Mouse (Mus musculus) liver, embryonic 15.5 days (tissue): ENCODE measurements around the gene Tor1a. TPM values are rescaled to one million over a fixed set of nuclear protein-coding genes. Genes with fewer than 3 reads are reported as not detected.

Source experiments
- ATAC-seq: fragments of 200-750 bp; cut with Nextera tagmentation; 2 replicates; pipeline ENCODE4 v1.8.0; 2017; ENCODE audit warnings: moderate number of reproducible peaks, mild to moderate bottlenecking, moderate library complexity; ENCODE audit not compliant: insufficient read depth
- H3K27ac ChIP-seq: fragments of 300-500 bp; sonication (generic); replicated peaks from 2 replicates; pipeline ENCODE4 v1.5.1; 2015; ENCODE audit warnings: mild to moderate bottlenecking, inconsistent platforms
- H3K27me3 ChIP-seq: fragments of 300-500 bp; sonication (generic); 2 replicates; pipeline ENCODE4 v1.6.1; 2015; ENCODE audit warnings: mild to moderate bottlenecking, inconsistent platforms
- H3K36me3 ChIP-seq: fragments of 300-500 bp; sonication (generic); replicated peaks from 2 replicates; pipeline ENCODE4 v1.6.1; 2015; ENCODE audit warnings: moderate library complexity, mild to moderate bottlenecking, inconsistent platforms
- H3K4me1 ChIP-seq: fragments of 300-500 bp; sonication (generic); replicated peaks from 2 replicates; pipeline ENCODE4 v1.6.1; 2015; ENCODE audit warnings: inconsistent platforms
- H3K4me2 ChIP-seq: fragments of 300-500 bp; sonication (generic); 2 replicates; pipeline ENCODE4 v1.6.1; 2015; ENCODE audit warnings: moderate library complexity, mild to moderate bottlenecking, inconsistent platforms
- H3K4me3 ChIP-seq: fragments of 300-500 bp; sonication (generic); replicated peaks from 2 replicates; pipeline ENCODE4 v1.5.1; 2015; ENCODE audit warnings: mild to moderate bottlenecking, inconsistent platforms
- H3K9ac ChIP-seq: fragments of 300-500 bp; sonication (generic); 2 replicates; pipeline ENCODE4 v1.6.1; 2015; ENCODE audit warnings: moderate library complexity, mild to moderate bottlenecking, inconsistent platforms
- H3K9me3 ChIP-seq: fragments of 300-500 bp; sonication (generic); replicated peaks from 2 replicates; pipeline ENCODE4 v1.6.1; 2016; ENCODE audit warnings: inconsistent platforms
- WGBS: fragments of 180-500 bp; shearing (Covaris S2); methylation state at CpG from one replicate; pipeline ENCODE4 v1.1.7; 2015; ENCODE audit warnings: mixed read lengths; ENCODE audit not compliant: insufficient replicate concordance; 5-methylcytosine and 5-hydroxymethylcytosine counted together
- polyA plus RNA-seq: library from polyadenylated mRNA; unstranded; fragments of >200 nt; fragmentation: Nextera tagmentation; extraction: Ambion mirVana; gene quantifications from 2 replicates; pipeline ENCODE4 v1.2.1, GENCODE M21; 2015

Tor1a gene
- polyA plus RNA-seq, 1 experiment from 2014 or later, result 38.9 TPM

DNA sequence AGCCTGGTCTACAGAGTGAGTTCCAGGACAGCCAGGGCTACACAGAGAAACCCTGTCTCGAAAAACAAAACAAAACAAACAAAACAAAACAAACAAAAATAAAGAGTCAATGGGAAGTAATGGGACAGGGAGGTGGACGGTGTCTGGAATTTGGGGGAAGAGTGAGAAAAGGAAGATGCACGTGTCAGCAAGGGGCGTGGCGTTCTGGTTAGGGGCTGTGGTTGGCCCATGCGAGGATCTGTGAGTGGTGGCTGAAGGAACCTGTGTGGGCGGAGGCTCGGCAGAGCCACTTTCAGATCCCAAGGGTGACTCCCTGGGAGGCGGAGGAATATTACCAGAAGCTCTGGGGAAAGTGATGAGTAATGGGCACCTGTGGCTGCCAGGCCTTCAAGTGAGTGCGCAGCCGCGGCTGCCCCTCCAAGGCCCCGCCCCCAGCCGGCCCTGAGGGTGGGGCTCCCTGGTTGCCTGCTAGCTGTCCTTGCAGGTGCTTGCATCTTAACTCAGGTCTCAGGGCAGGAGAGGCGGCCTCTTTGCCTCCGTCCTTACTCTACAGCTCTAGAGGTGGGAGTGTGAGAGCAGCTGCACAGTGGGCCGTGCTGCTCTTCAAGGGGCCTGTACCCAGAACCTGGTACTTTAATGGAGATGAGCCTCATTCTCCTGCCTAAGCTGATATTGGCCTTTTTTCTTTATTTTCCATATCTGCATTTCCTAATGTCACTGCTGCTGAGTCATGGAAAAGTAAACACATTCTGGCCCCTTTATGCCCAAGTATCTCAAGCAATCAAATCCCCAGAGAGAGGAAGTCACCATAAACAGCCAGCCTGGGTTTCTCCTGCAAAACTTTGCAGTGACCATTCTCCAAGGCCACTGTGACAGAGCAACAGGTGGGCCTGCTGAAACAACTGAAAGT, 17.6 kb upstream of the Tor1a start:
- WGBS, result 20% methylated on average over 17 of the region's 17 CpGs
- Histone ChIP-seq H3K9ac (no peak overlapping the region), H3K4me2 (peak overlapping the region; percentile 55), H3K9me3 (no peaks in the 10 kb centered on the region), H3K27ac (no peak overlapping the region), H3K36me3 (no peaks in the 10 kb centered on the region), H3K27me3 (no peaks in the 10 kb centered on the region), H3K4me1 (peaks cover 38% of the 10 kb centered on the region), H3K4me3 (peak overlapping the region; percentile 35)
- no peak for ATAC-seq

GRCm38 (mm10) chr2:30983024-30983423, 15.3 kb upstream of the Tor1a start:
- H3K4me3 ChIP-seq, result peak overlapping the region; percentile 93
- H3K36me3 ChIP-seq, result peaks cover 20% of the 10 kb centered on the region
- H3K9me3 ChIP-seq, result no peaks in the 10 kb centered on the region
- H3K27ac ChIP-seq, result no peak overlapping the region
- 0 out of 2 replicates have a peak overlapping the region, but pooled peaks have one; percentile 73 for H3K9ac ChIP-seq
- no peak for ATAC-seq
- peaks cover 43% of the 10 kb centered on the region for H3K4me1 ChIP-seq
- WGBS, result 48% methylated on average over 7 of the region's 7 CpGs
- no peaks in the 10 kb centered on the region for H3K27me3 ChIP-seq
- H3K4me2 ChIP-seq, result peak overlapping the region; percentile 93

- under 1% methylated on average over 66 of the region's 66 CpGs for WGBS
- no peaks in the 10 kb centered on the region for H3K27me3 ChIP-seq
Observed at GRCm38 (mm10) chr2:30981790-30982513, 14.2 kb upstream of the Tor1a start, which contains the start of the genes BC005624 and Usp20. Gene BC005624 (minus strand): TSS chr2:30982201. Gene Usp20 (plus strand): TSS chr2:30982279.

GRCm38 (mm10) chr2:30966826-30967225, 907 bp downstream of the Tor1a start:
- Histone ChIP-seq H3K4me1 (peaks cover 35% of the 10 kb centered on the region), H3K4me2 (peak overlapping the region; percentile 82), H3K27me3 (no peaks in the 10 kb centered on the region), H3K9me3 (no peaks in the 10 kb centered on the region), H3K27ac (peak overlapping the region; percentile 86; the same call in 1 of the 2 replicates), H3K4me3 (peak overlapping the region; percentile 99), H3K9ac (peak overlapping the region; percentile 97), H3K36me3 (peaks cover 46% of the 10 kb centered on the region)
- ATAC-seq, result no peak
- WGBS, result 6% methylated on average over 16 of the region's 16 CpGs

More at GRCm38 (mm10) chr2:30981790-30982513, 14.2 kb upstream of the Tor1a start, which contains the start of the genes BC005624 and Usp20:
- Histone ChIP-seq H3K4me1 (peaks cover 43% of the 10 kb centered on the region), H3K36me3 (peaks cover 25% of the 10 kb centered on the region), H3K9ac (peak within 1 kb of the TSS; percentile 73), H3K4me3 (peak within 1 kb of the TSS; percentile 93), H3K27ac (peak within 1 kb of the TSS; percentile 72), H3K9me3 (no peaks in the 10 kb centered on the region), H3K4me2 (peak within 1 kb of the TSS; percentile 93)
- peak; percentile 96 for ATAC-seq

DNA sequence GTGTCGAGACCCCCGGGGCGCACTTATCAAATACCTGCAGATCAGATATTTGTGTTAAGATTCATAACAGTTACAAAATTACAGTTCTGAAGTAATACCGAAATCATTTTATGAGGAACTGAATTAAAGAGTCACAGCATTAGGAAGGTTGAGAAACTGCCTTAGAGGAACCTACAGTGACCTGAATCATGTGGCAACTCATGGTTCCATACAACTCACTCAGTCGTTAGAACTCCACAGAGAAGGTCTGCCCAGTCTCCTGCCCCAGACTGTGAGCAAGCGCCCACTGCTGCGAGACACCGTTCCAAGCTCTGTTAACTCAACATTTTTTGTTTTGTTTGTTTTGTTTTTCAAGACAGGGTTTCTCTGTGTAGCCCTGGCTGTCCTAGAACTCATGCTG, 2.1 kb downstream of the Tor1a start:
- H3K4me1 ChIP-seq, result peaks cover 35% of the 10 kb centered on the region
- H3K4me3 ChIP-seq, result peak overlapping the region; percentile 99; the same call in 1 of the 2 replicates
- ATAC-seq, result no peak
- H3K4me2 ChIP-seq, result peak overlapping the region; percentile 82
- no peaks in the 10 kb centered on the region for H3K9me3 ChIP-seq
- H3K9ac ChIP-seq, result no peak overlapping the region
- peaks cover 58% of the 10 kb centered on the region for H3K36me3 ChIP-seq
- H3K27me3 ChIP-seq, result no peaks in the 10 kb centered on the region
- H3K27ac ChIP-seq, result peak overlapping the region; percentile 45; the same call in 1 of the 2 replicates
- 75% methylated on average over 8 of the region's 8 CpGs for WGBS

- H3K4me1 ChIP-seq, result peaks cover 42% of the 10 kb centered on the region
- H3K9ac ChIP-seq, result no peak overlapping the region
- peak overlapping the region; percentile 14; the same call in 1 of the 2 replicates for H3K27ac ChIP-seq
- H3K4me2 ChIP-seq, result no peak overlapping the region
- H3K27me3 ChIP-seq, result no peaks in the 10 kb centered on the region
- 70% methylated on average over 11 of the region's 11 CpGs for WGBS
- H3K9me3 ChIP-seq, result no peaks in the 10 kb centered on the region
- peaks cover 87% of the 10 kb centered on the region for H3K36me3 ChIP-seq
- no peak for ATAC-seq
- no peak overlapping the region for H3K4me3 ChIP-seq
Observed at GRCm38 (mm10) chr2:30962570-30963254, 5.0 kb downstream of the Tor1a start.

DNA sequence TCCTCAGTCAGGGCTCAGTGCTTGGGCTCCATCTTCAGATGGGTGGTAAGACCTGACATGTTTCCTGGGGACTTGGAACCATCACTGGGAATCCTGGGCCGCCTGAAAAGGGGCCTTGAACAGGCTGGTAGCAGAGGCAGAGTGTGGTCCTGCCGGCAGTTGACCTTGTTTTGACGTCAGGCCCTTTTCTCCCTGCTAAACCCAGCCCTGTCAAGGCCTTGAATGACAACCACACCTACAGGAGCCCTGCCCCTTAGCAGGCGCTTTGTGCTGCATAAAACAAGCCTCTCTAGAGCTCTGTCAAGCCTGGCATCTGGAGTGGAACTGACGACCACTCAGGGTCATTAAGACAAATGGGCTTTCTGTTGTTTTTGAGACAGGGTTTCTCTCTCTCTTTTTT, 7.9 kb downstream of the Tor1a start:
- Histone ChIP-seq H3K4me2 (no peak overlapping the region), H3K36me3 (peaks cover 100% of the 10 kb centered on the region), H3K9ac (no peak overlapping the region), H3K9me3 (no peaks in the 10 kb centered on the region), H3K27ac (peak overlapping the region; percentile 64), H3K27me3 (no peaks in the 10 kb centered on the region), H3K4me3 (no peak overlapping the region), H3K4me1 (peaks cover 34% of the 10 kb centered on the region)
- WGBS, result 51% methylated on average over 5 of the region's 5 CpGs
- no peak for ATAC-seq

DNA sequence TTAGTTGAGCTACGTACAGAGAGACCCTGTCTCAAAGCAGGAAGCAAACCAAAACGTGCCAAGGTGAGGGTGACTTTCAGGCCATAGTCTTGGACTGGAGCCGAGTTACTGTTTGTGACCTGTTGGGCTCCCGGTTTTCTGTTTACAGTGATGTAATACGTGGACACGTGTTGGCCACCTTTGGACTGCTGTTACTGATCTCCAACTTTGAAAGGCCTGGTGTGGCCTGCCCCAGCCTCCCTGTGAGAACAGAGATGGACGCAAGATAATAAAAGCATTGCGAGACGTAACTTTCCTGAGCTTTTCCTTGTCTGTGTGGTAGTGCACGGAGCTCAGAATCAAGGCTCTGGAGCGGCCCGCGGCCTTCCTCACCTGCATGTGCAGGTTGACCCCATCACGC, 9.0 kb downstream of the Tor1a start:
- no peaks in the 10 kb centered on the region for H3K9me3 ChIP-seq
- peaks cover 41% of the 10 kb centered on the region for H3K4me1 ChIP-seq
- 73% methylated on average over 14 of the region's 14 CpGs for WGBS
- H3K27me3 ChIP-seq, result no peaks in the 10 kb centered on the region
- H3K27ac ChIP-seq, result peak overlapping the region; percentile 64
- no peak overlapping the region for H3K4me2 ChIP-seq
- no peak overlapping the region for H3K9ac ChIP-seq
- H3K4me3 ChIP-seq, result no peak overlapping the region
- H3K36me3 ChIP-seq, result peaks cover 88% of the 10 kb centered on the region
- ATAC-seq, result peak; percentile 66

GRCm38 (mm10) chr2:30957511-30957910, 10.2 kb downstream of the Tor1a start:
- Histone ChIP-seq H3K9ac (no peak overlapping the region), H3K4me3 (no peak overlapping the region), H3K27me3 (no peaks in the 10 kb centered on the region), H3K27ac (no peak overlapping the region), H3K4me2 (no peak overlapping the region), H3K9me3 (no peaks in the 10 kb centered on the region), H3K36me3 (peaks cover 76% of the 10 kb centered on the region), H3K4me1 (peaks cover 49% of the 10 kb centered on the region)
- no peak for ATAC-seq
- WGBS, result 75% methylated on average over 4 of the region's 4 CpGs

DNA sequence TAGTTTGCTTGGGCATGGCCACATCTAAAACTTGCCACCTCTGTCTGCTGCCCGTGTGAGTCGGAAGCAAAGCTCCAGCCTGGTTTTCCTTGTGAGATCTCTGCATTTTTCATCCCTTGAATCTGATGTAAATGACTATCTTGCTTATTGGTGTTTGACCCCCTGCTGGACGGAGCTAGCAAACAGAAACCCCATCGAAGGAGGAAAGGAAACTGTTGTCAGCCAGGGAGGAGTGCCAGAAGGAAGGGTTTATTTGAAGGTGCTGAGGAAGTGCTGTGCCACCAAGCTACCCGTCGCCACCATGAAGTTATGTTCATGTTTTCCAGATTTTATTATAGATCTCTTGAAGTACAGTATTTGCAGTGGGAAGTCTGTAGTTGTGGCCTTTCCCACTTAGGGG, 12.9 kb downstream of the Tor1a start:
- Histone ChIP-seq H3K9ac (peak overlapping the region; percentile 89; the same call in 1 of the 2 replicates), H3K4me2 (peak overlapping the region; percentile 87), H3K4me1 (peaks cover 53% of the 10 kb centered on the region), H3K27ac (0 out of 2 replicates have a peak overlapping the region, but pooled peaks have one; percentile 14), H3K9me3 (no peaks in the 10 kb centered on the region), H3K36me3 (peaks cover 49% of the 10 kb centered on the region), H3K27me3 (no peaks in the 10 kb centered on the region), H3K4me3 (peak overlapping the region; percentile 89)
- WGBS, result 53% methylated on average over 6 of the region's 6 CpGs
- no peak for ATAC-seq
